Mouse (Mus musculus) lung, postnatal 36 days (tissue): ENCODE data around the gene Lamtor3.
"Not testable (repeated sequence)": the region's sequence is repeated elsewhere in the genome, so short reads cannot be mapped to it uniquely, and the experiment has no call there.

Source experiments
- DNase-seq: peaks from one replicate; pipeline ENCODE4 v3.0.0; 2022; ENCODE audit warnings: mixed read lengths

Gene Lamtor3

GRCm38 (mm10) chr3:137918172-137918931, at the start of gene Lamtor3:
TSS of gene Lamtor3 (plus strand) at chr3:137918506.
- DNase-seq, result peak; percentile 86

GRCm38 (mm10) chr3:137869395-137869794, 48.9 kb upstream of the Lamtor3 start:
- DNase-seq, result peak; percentile 37

GRCm38 (mm10) chr3:137879313-137879712, 39.0 kb upstream of the Lamtor3 start:
- no peak for DNase-seq

GRCm38 (mm10) chr3:137880109-137880748, 38.1 kb upstream of the Lamtor3 start:
- no peak for DNase-seq

- DNase-seq, result no peak
Measured at GRCm38 (mm10) chr3:137881093-137881492, 37.2 kb upstream of the Lamtor3 start.

GRCm38 (mm10) chr3:137887961-137888360, 30.3 kb upstream of the Lamtor3 start:
- DNase-seq, result no peak

GRCm38 (mm10) chr3:137891089-137891488, 27.2 kb upstream of the Lamtor3 start:
- DNase-seq, result no peak

GRCm38 (mm10) chr3:137892118-137892517, 26.2 kb upstream of the Lamtor3 start:
- DNase-seq, result no peak

GRCm38 (mm10) chr3:137893789-137894188, 24.5 kb upstream of the Lamtor3 start:
- DNase-seq, result no peak

- DNase-seq, result no peak
Measured at GRCm38 (mm10) chr3:137895196-137895595, 23.1 kb upstream of the Lamtor3 start.

GRCm38 (mm10) chr3:137896386-137896785, 21.9 kb upstream of the Lamtor3 start:
- no peak for DNase-seq

- DNase-seq, result no peak
Measured at GRCm38 (mm10) chr3:137896867-137897266, 21.4 kb upstream of the Lamtor3 start.

GRCm38 (mm10) chr3:137897685-137898084, 20.6 kb upstream of the Lamtor3 start:
- DNase-seq, result no peak

- DNase-seq, result peak; percentile 51
Measured at GRCm38 (mm10) chr3:137900149-137900548, 18.2 kb upstream of the Lamtor3 start.

GRCm38 (mm10) chr3:137913093-137913492, 5.2 kb upstream of the Lamtor3 start:
- DNase-seq, result no peak

GRCm38 (mm10) chr3:137914567-137914966, 3.7 kb upstream of the Lamtor3 start:
- not testable (repeated sequence) for DNase-seq

GRCm38 (mm10) chr3:137917694-137918171, 573 bp upstream of the Lamtor3 start:
- no peak for DNase-seq

GRCm38 (mm10) chr3:137918932-137919311, 616 bp downstream of the Lamtor3 start:
- no peak for DNase-seq

- no peak for DNase-seq
Measured at GRCm38 (mm10) chr3:137919398-137919797, 1.1 kb downstream of the Lamtor3 start.

GRCm38 (mm10) chr3:137920594-137920993, 2.3 kb downstream of the Lamtor3 start:
- DNase-seq, result no peak

GRCm38 (mm10) chr3:137927010-137927409, 8.7 kb downstream of the Lamtor3 start:
- DNase-seq, result no peak

GRCm38 (mm10) chr3:137929940-137930339, 11.6 kb downstream of the Lamtor3 start:
- DNase-seq, result no peak

GRCm38 (mm10) chr3:137932748-137933147, 14.4 kb downstream of the Lamtor3 start:
- peak; percentile 49 for DNase-seq

- DNase-seq, result no peak
Measured at GRCm38 (mm10) chr3:137933986-137934385, 15.7 kb downstream of the Lamtor3 start.
